Mouse (Mus musculus) heart, embryonic 12.5 days (tissue): ENCODE measurements around the gene Tnr. TPM values are rescaled to one million over a fixed set of nuclear protein-coding genes. Genes with fewer than 3 reads are reported as not detected.

ENCODE experiments used
- ATAC-seq: fragments of 200-750 bp; cut with Nextera tagmentation; 2 replicates; pipeline ENCODE4 v1.8.0; 2017; ENCODE audit warnings: moderate TSS enrichment, moderate library complexity; ENCODE audit not compliant: insufficient number of reproducible peaks, low FRiP score
- H3K27ac ChIP-seq: fragments of 300-500 bp; sonication (generic); 2 replicates; pipeline ENCODE4 v1.5.1; 2016; ENCODE audit warnings: mild to moderate bottlenecking, moderate library complexity; ENCODE audit not compliant: poor library complexity, severe bottlenecking
- H3K27me3 ChIP-seq: fragments of 300-500 bp; sonication (generic); replicated peaks from 2 replicates; pipeline ENCODE4 v1.6.1; 2016; ENCODE audit warnings: mild to moderate bottlenecking, moderate library complexity
- H3K36me3 ChIP-seq: fragments of 300-500 bp; sonication (generic); 2 replicates; pipeline ENCODE4 v1.6.1; 2016; ENCODE audit warnings: mild to moderate bottlenecking, moderate library complexity
- H3K4me1 ChIP-seq: fragments of 300-500 bp; sonication (generic); replicated peaks from 2 replicates; pipeline ENCODE4 v1.6.1; 2016; ENCODE audit warnings: mild to moderate bottlenecking
- H3K4me2 ChIP-seq: fragments of 300-500 bp; sonication (generic); 2 replicates; pipeline ENCODE4 v1.6.1; 2016; ENCODE audit warnings: mild to moderate bottlenecking, moderate library complexity
- H3K4me3 ChIP-seq: fragments of 300-500 bp; sonication (generic); 2 replicates; pipeline ENCODE4 v1.5.1; 2016; ENCODE audit warnings: mild to moderate bottlenecking
- H3K9ac ChIP-seq: fragments of 300-500 bp; sonication (generic); 2 replicates; pipeline ENCODE4 v1.6.1; 2016; ENCODE audit warnings: mild to moderate bottlenecking, moderate library complexity
- H3K9me3 ChIP-seq: fragments of 300-500 bp; sonication (generic); replicated peaks from 2 replicates; pipeline ENCODE4 v1.6.1; 2016; ENCODE audit warnings: mild to moderate bottlenecking, moderate library complexity
- WGBS: fragments of 180-500 bp; shearing (Covaris S2); methylation state at CpG from one replicate; pipeline ENCODE4 v1.1.7; 2016; 5-methylcytosine and 5-hydroxymethylcytosine counted together
- polyA plus RNA-seq: library from polyadenylated mRNA; unstranded; fragments of >200 nt; fragmentation: Nextera tagmentation; extraction: Ambion mirVana; gene quantifications from 2 replicates; pipeline ENCODE4 v1.2.1, GENCODE M21; 2016

Gene Tnr
- polyA plus RNA-seq, 1 experiment from 2014 or later, result not detected

GRCm38 (mm10) chr1:159723733-159724132 is 200.2 kb downstream of the Tnr start:
- WGBS, result 81% methylated on average over 5 of the region's 5 CpGs
- peaks cover 5% of the 10 kb centered on the region; the same call in 1 of the 2 replicates for H3K9me3 ChIP-seq
- no peak overlapping the region for H3K9ac ChIP-seq
- H3K27me3 ChIP-seq, result no peaks in the 10 kb centered on the region
- H3K4me1 ChIP-seq, result no peaks in the 10 kb centered on the region
- no peak for ATAC-seq
- no peaks in the 10 kb centered on the region for H3K36me3 ChIP-seq
- no peak overlapping the region for H3K27ac ChIP-seq
- no peak overlapping the region for H3K4me2 ChIP-seq
- H3K4me3 ChIP-seq, result no peak overlapping the region

- no peaks in the 10 kb centered on the region for H3K27me3 ChIP-seq
- no peaks in the 10 kb centered on the region for H3K36me3 ChIP-seq
- no peak overlapping the region for H3K27ac ChIP-seq
- H3K9me3 ChIP-seq, result no peaks in the 10 kb centered on the region
- H3K4me1 ChIP-seq, result no peaks in the 10 kb centered on the region
- no peak overlapping the region for H3K9ac ChIP-seq
- H3K4me3 ChIP-seq, result no peak overlapping the region
- H3K4me2 ChIP-seq, result no peak overlapping the region
- 82% methylated on average over 6 of the region's 6 CpGs for WGBS
- no peak for ATAC-seq
Measured at GRCm38 (mm10) chr1:159729270-159729669, 205.7 kb downstream of the Tnr start.

- 51% methylated on average over 4 of the region's 4 CpGs for WGBS
- H3K4me2 ChIP-seq, result no peak overlapping the region
- H3K4me1 ChIP-seq, result no peaks in the 10 kb centered on the region
- ATAC-seq, result no peak
- no peaks in the 10 kb centered on the region for H3K36me3 ChIP-seq
- no peak overlapping the region for H3K27ac ChIP-seq
- H3K27me3 ChIP-seq, result no peaks in the 10 kb centered on the region
- no peak overlapping the region for H3K9ac ChIP-seq
- no peak overlapping the region for H3K4me3 ChIP-seq
- H3K9me3 ChIP-seq, result no peaks in the 10 kb centered on the region
Measured at GRCm38 (mm10) chr1:159730826-159731225, 207.3 kb downstream of the Tnr start.

GRCm38 (mm10) chr1:159735099-159735498 is 211.5 kb downstream of the Tnr start:
- H3K36me3 ChIP-seq, result no peaks in the 10 kb centered on the region
- H3K9me3 ChIP-seq, result no peaks in the 10 kb centered on the region
- H3K4me1 ChIP-seq, result no peaks in the 10 kb centered on the region
- WGBS, result 77% methylated on average over 3 of the region's 3 CpGs
- no peak overlapping the region for H3K9ac ChIP-seq
- H3K27ac ChIP-seq, result no peak overlapping the region
- no peak overlapping the region for H3K4me3 ChIP-seq
- no peak overlapping the region for H3K4me2 ChIP-seq
- no peaks in the 10 kb centered on the region for H3K27me3 ChIP-seq
- no peak for ATAC-seq

GRCm38 (mm10) chr1:159739478-159739877 is 215.9 kb downstream of the Tnr start:
- Histone ChIP-seq H3K4me3 (no peak overlapping the region), H3K27me3 (no peaks in the 10 kb centered on the region), H3K9me3 (no peaks in the 10 kb centered on the region), H3K4me2 (no peak overlapping the region), H3K9ac (no peak overlapping the region), H3K4me1 (no peaks in the 10 kb centered on the region), H3K36me3 (no peaks in the 10 kb centered on the region), H3K27ac (no peak overlapping the region)
- WGBS, result 67% methylated on average over 3 of the region's 3 CpGs
- ATAC-seq, result no peak

GRCm38 (mm10) chr1:159741237-159742002 is 217.9 kb downstream of the Tnr start:
- Histone ChIP-seq H3K9ac (no peak overlapping the region), H3K4me2 (no peak overlapping the region), H3K36me3 (no peaks in the 10 kb centered on the region), H3K4me1 (no peaks in the 10 kb centered on the region), H3K27me3 (no peaks in the 10 kb centered on the region), H3K4me3 (no peak overlapping the region), H3K27ac (no peak overlapping the region), H3K9me3 (no peaks in the 10 kb centered on the region)
- 74% methylated on average over 3 of the region's 3 CpGs for WGBS
- no peak for ATAC-seq

- WGBS, result 61% methylated on average over 3 of the region's 3 CpGs
- Histone ChIP-seq H3K27me3 (no peaks in the 10 kb centered on the region), H3K36me3 (no peaks in the 10 kb centered on the region), H3K4me3 (no peak overlapping the region), H3K9me3 (no peaks in the 10 kb centered on the region), H3K9ac (no peak overlapping the region), H3K4me2 (no peak overlapping the region), H3K27ac (no peak overlapping the region), H3K4me1 (no peaks in the 10 kb centered on the region)
- no peak for ATAC-seq
Measured at GRCm38 (mm10) chr1:159742003-159742274, 218.4 kb downstream of the Tnr start.

- no peak for ATAC-seq
- 75% methylated on average over 2 of the region's 2 CpGs for WGBS
- Histone ChIP-seq H3K4me2 (no peak overlapping the region), H3K27ac (no peak overlapping the region), H3K36me3 (no peaks in the 10 kb centered on the region), H3K4me3 (no peak overlapping the region), H3K9ac (no peak overlapping the region), H3K27me3 (no peaks in the 10 kb centered on the region), H3K4me1 (no peaks in the 10 kb centered on the region), H3K9me3 (no peaks in the 10 kb centered on the region)
Measured at GRCm38 (mm10) chr1:159743744-159744253, 220.2 kb downstream of the Tnr start.

- Histone ChIP-seq H3K4me1 (no peaks in the 10 kb centered on the region), H3K27me3 (no peaks in the 10 kb centered on the region), H3K36me3 (no peaks in the 10 kb centered on the region), H3K9me3 (no peaks in the 10 kb centered on the region), H3K9ac (no peak overlapping the region), H3K4me3 (no peak overlapping the region), H3K27ac (no peak overlapping the region), H3K4me2 (no peak overlapping the region)
- no peak for ATAC-seq
- WGBS, result 78% methylated on average over 2 of the region's 2 CpGs
Measured at GRCm38 (mm10) chr1:159745311-159745710, 221.7 kb downstream of the Tnr start.

GRCm38 (mm10) chr1:159747969-159748368 is 224.4 kb downstream of the Tnr start:
- 76% methylated on average over 7 of the region's 7 CpGs for whole genome bisulfite sequencing
- Histone ChIP-seq H3K4me2 (no peak overlapping the region), H3K4me1 (no peaks in the 10 kb centered on the region), H3K9ac (no peak overlapping the region), H3K36me3 (no peaks in the 10 kb centered on the region), H3K27me3 (no peaks in the 10 kb centered on the region), H3K27ac (no peak overlapping the region), H3K9me3 (no peaks in the 10 kb centered on the region), H3K4me3 (no peak overlapping the region)
- no peak for ATAC-seq

GRCm38 (mm10) chr1:159750411-159750810 is 226.8 kb downstream of the Tnr start:
- H3K27ac ChIP-seq, result no peak overlapping the region
- H3K4me2 ChIP-seq, result no peak overlapping the region
- H3K36me3 ChIP-seq, result no peaks in the 10 kb centered on the region
- no peak for ATAC-seq
- H3K9me3 ChIP-seq, result no peaks in the 10 kb centered on the region
- H3K4me1 ChIP-seq, result no peaks in the 10 kb centered on the region
- no peaks in the 10 kb centered on the region for H3K27me3 ChIP-seq
- no peak overlapping the region for H3K9ac ChIP-seq
- WGBS, result 71% methylated on average over 5 of the region's 5 CpGs
- H3K4me3 ChIP-seq, result no peak overlapping the region

- Histone ChIP-seq H3K27me3 (no peaks in the 10 kb centered on the region), H3K4me2 (no peak overlapping the region), H3K9ac (no peak overlapping the region), H3K36me3 (no peaks in the 10 kb centered on the region), H3K27ac (no peak overlapping the region), H3K4me1 (no peaks in the 10 kb centered on the region), H3K4me3 (no peak overlapping the region), H3K9me3 (no peaks in the 10 kb centered on the region)
- no peak for ATAC-seq
- WGBS, result 27% methylated on average over 6 of the region's 6 CpGs
Measured at GRCm38 (mm10) chr1:159750876-159751275, 227.3 kb downstream of the Tnr start.
